9 mouse cellular contexts compared by ENCODE assay signal in the genomic region with DNA sequence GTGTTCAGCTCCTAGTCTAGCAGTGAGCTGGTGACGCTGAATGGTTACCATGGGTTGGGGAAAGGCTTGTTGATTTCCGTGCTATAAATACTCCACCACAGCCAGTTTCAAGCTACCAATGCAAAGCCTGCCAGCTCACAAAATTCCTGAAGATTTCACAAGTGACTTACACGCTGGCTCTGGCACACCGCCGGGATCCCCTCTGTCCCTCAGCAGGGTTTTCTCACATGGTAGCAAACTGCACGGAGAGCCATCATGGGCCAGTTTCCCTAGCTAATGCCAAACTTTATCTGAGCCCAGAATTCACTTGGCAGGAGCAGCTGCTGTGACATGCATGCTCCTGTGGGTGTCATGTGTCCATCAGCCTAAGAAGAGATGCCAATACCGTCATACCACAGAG. TPM values are rescaled to one million over a fixed set of nuclear protein-coding genes. Genes with fewer than 3 reads are reported as not detected.
A peak's percentile ranks its signal among the peaks of the same experiment; 100 is the strongest.
DNase-seq lines count a peak whose midpoint lies in the region; ATAC-seq and TF ChIP-seq lines count a peak whose summit lies in the region.
"Had no signal": no experiment of that assay in that cellular context is flagged by ENCODE, and none has a peak within 500 bp of the region (broad histone marks: within the 10 kb centered on the region; RNA-seq: fewer than 3 reads in every experiment).

No protein-coding gene starts in this region.

- no peak overlapping the region for H3K4me2 ChIP-seq in forebrain, postnatal 0 days (ENCODE audit: low read depth)
- H3K4me2 ChIP-seq in forebrain, embryonic 16.5 days (ENCODE audit: low read length), result no peak overlapping the region
- peak overlapping the region; percentile 37; the same call in 1 of the 2 replicates for H3K4me2 ChIP-seq in heart, embryonic 16.5 days (ENCODE audit: low read depth, low read length)
- no peak overlapping the region for H3K4me2 ChIP-seq in lung, postnatal 0 days (replicated peaks; ENCODE audit: low read depth, low read length)
- no peak overlapping the region for H3K4me2 ChIP-seq in intestine, embryonic 16.5 days (ENCODE audit: low read depth, low read length)

- no peaks in the 10 kb centered on the region for H3K27me3 ChIP-seq in forebrain, postnatal 0 days (ENCODE audit: insufficient read depth, low read length)
- no peaks in the 10 kb centered on the region for H3K27me3 ChIP-seq in forebrain, embryonic 16.5 days (replicated peaks; ENCODE audit: control insufficient read depth, insufficient read depth, low read length)
- no peaks in the 10 kb centered on the region for H3K27me3 ChIP-seq in heart, embryonic 16.5 days (ENCODE audit: control insufficient read depth, insufficient read depth, low read length)
- no peaks in the 10 kb centered on the region for H3K27me3 ChIP-seq in lung, postnatal 0 days (replicated peaks; ENCODE audit: insufficient read depth, low read length)
- H3K27me3 ChIP-seq in intestine, embryonic 16.5 days (replicated peaks; ENCODE audit: control insufficient read depth, insufficient read depth, low read length), result no peaks in the 10 kb centered on the region

- peak; percentile 68 for DNase-seq in forebrain, postnatal 0 days
- peak; percentile 56 for DNase-seq in brain, adult 2 months (ENCODE audit: low read depth, low spot score)
- peak; percentile 65 for DNase-seq in lung, postnatal 0 days (ENCODE audit: low spot score)
- no peak for DNase-seq in kidney, adult 8-10 months
- DNase-seq in testis, postnatal 10 days (ENCODE audit: low spot score), result no peak
- DNase-seq: thymus, postnatal 25 days had no signal

- no peaks in the 10 kb centered on the region for H3K9me3 ChIP-seq in forebrain, postnatal 0 days (ENCODE audit: low read length)
- no peaks in the 10 kb centered on the region for H3K9me3 ChIP-seq in forebrain, embryonic 16.5 days (ENCODE audit: control insufficient read depth, low read length)
- no peaks in the 10 kb centered on the region for H3K9me3 ChIP-seq in heart, embryonic 16.5 days (replicated peaks; ENCODE audit: control insufficient read depth, low read length)
- no peaks in the 10 kb centered on the region for H3K9me3 ChIP-seq in lung, postnatal 0 days (ENCODE audit: low read length)
- H3K9me3 ChIP-seq in intestine, embryonic 16.5 days (ENCODE audit: control insufficient read depth, low read length), result no peaks in the 10 kb centered on the region

- no peak for TF ChIP-seq CTCF in forebrain, postnatal 0 days (IDR thresholded peaks at IDR 0.05; ENCODE audit: low read depth)
- no peak for TF ChIP-seq CTCF in lung, postnatal 0 days (IDR thresholded peaks at IDR 0.05)

- ATAC-seq in forebrain, postnatal 0 days, result peak; percentile 51
- no peak for ATAC-seq in forebrain, embryonic 16.5 days
- peak; percentile 97 for ATAC-seq in heart, embryonic 16.5 days (replicated peaks; ENCODE audit: extremely low read depth, insufficient read depth, low FRiP score)
- ATAC-seq in lung, postnatal 0 days, result peak; percentile 52
- ATAC-seq in intestine, embryonic 16.5 days, result no peak

- no peak overlapping the region for H3K4me3 ChIP-seq in forebrain, postnatal 0 days (ENCODE audit: low read depth, low read length)
- H3K4me3 ChIP-seq in forebrain, embryonic 16.5 days (replicated peaks; ENCODE audit: low read length), result no peak overlapping the region
- no peak overlapping the region for H3K4me3 ChIP-seq in heart, embryonic 16.5 days (ENCODE audit: low read length)
- H3K4me3 ChIP-seq in lung, postnatal 0 days (ENCODE audit: low read depth, low read length), result no peak overlapping the region
- H3K4me3 ChIP-seq in intestine, embryonic 16.5 days (ENCODE audit: low read length), result no peak overlapping the region

- 54% methylated on average over 7 of the region's 7 CpGs for WGBS in forebrain, postnatal 0 days
- WGBS in forebrain, embryonic 16.5 days, result 66% methylated on average over 7 of the region's 7 CpGs
- 25% methylated on average over 7 of the region's 7 CpGs for WGBS in heart, embryonic 16.5 days
- 55% methylated on average over 7 of the region's 7 CpGs for WGBS in lung, postnatal 0 days
- 79% methylated on average over 7 of the region's 7 CpGs for WGBS in intestine, embryonic 16.5 days

- TF ChIP-seq EP300 in lung, postnatal 0 days (IDR thresholded peaks at IDR 0.05), result no peak

- H3K9ac ChIP-seq in forebrain, postnatal 0 days, result no peak overlapping the region
- no peak overlapping the region for H3K9ac ChIP-seq in forebrain, embryonic 16.5 days (replicated peaks; ENCODE audit: low read depth, low read length)
- H3K9ac ChIP-seq in heart, embryonic 16.5 days (ENCODE audit: low read length), result no peak overlapping the region
- H3K9ac ChIP-seq in lung, postnatal 0 days (replicated peaks; ENCODE audit: low read depth), result no peak overlapping the region
- H3K9ac ChIP-seq in intestine, embryonic 16.5 days (ENCODE audit: low read depth, low read length), result no peak overlapping the region

- H3K27ac ChIP-seq in forebrain, postnatal 0 days (ENCODE audit: low read depth, low read length), result no peak overlapping the region
- no peak overlapping the region for H3K27ac ChIP-seq in forebrain, embryonic 16.5 days (ENCODE audit: low read length)
- H3K27ac ChIP-seq in heart, embryonic 16.5 days (ENCODE audit: low read length), result peak overlapping the region; percentile 90
- H3K27ac ChIP-seq in lung, postnatal 0 days (ENCODE audit: low read length), result no peak overlapping the region
- H3K27ac ChIP-seq in intestine, embryonic 16.5 days (ENCODE audit: low read length), result no peak overlapping the region

- H3K36me3 ChIP-seq in forebrain, postnatal 0 days (ENCODE audit: insufficient read depth), result no peaks in the 10 kb centered on the region
- no peaks in the 10 kb centered on the region for H3K36me3 ChIP-seq in forebrain, embryonic 16.5 days (ENCODE audit: control insufficient read depth, insufficient read depth)
- no peaks in the 10 kb centered on the region for H3K36me3 ChIP-seq in heart, embryonic 16.5 days (ENCODE audit: control insufficient read depth, insufficient read depth)
- H3K36me3 ChIP-seq in lung, postnatal 0 days (ENCODE audit: insufficient read depth, low read length), result no peaks in the 10 kb centered on the region
- H3K36me3 ChIP-seq in intestine, embryonic 16.5 days (ENCODE audit: control insufficient read depth, insufficient read depth, low read length), result no peaks in the 10 kb centered on the region

- H3K4me1 ChIP-seq in forebrain, postnatal 0 days (ENCODE audit: insufficient read depth), result no peaks in the 10 kb centered on the region
- no peaks in the 10 kb centered on the region for H3K4me1 ChIP-seq in forebrain, embryonic 16.5 days (replicated peaks; ENCODE audit: control insufficient read depth, insufficient read depth, low read length)
- H3K4me1 ChIP-seq in heart, embryonic 16.5 days (ENCODE audit: control insufficient read depth, insufficient read depth, low read length), result peaks cover 11% of the 10 kb centered on the region
- no peaks in the 10 kb centered on the region for H3K4me1 ChIP-seq in lung, postnatal 0 days (ENCODE audit: insufficient read depth, low read depth, low read length)
- H3K4me1 ChIP-seq in intestine, embryonic 16.5 days (ENCODE audit: control insufficient read depth, insufficient read depth, low read length), result no peaks in the 10 kb centered on the region

RNA-seq across cellular contexts. Expression of a gene that starts 36.4 kb away (rescaled TPM):
- 0.14 and 0.15 TPM in 2 replicates for total RNA-seq in forebrain, postnatal 0 days (2014; rRNA removed)
- 0.21 and 0.23 TPM in 2 replicates for polyA plus RNA-seq in forebrain, postnatal 0 days (2015; fragmentation: Nextera tagmentation; extraction: Ambion mirVana)
- polyA plus RNA-seq in forebrain, embryonic 16.5 days (2015; fragmentation: Nextera tagmentation; extraction: Ambion mirVana), result not detected in 2 replicates
- 1.0 and 4.0 TPM in 2 replicates for polyA plus RNA-seq in heart, embryonic 16.5 days (2015; fragmentation: Nextera tagmentation; extraction: Ambion mirVana)
- polyA plus RNA-seq in lung, postnatal 0 days (2015; fragmentation: Nextera tagmentation; extraction: Ambion mirVana), result 0.20 and 0.43 TPM in 2 replicates
- polyA plus RNA-seq in intestine, embryonic 16.5 days (2015; fragmentation: Nextera tagmentation; extraction: Ambion mirVana), result 0.23 and 0.24 TPM in 2 replicates

RNA-seq across cellular contexts. Expression of a gene that starts 41.5 kb away (rescaled TPM):
- not detected in 2 replicates for total RNA-seq in forebrain, postnatal 0 days (2014; rRNA removed)
- not detected in 2 replicates for polyA plus RNA-seq in forebrain, postnatal 0 days (2015; fragmentation: Nextera tagmentation; extraction: Ambion mirVana)
- polyA plus RNA-seq in forebrain, embryonic 16.5 days (2015; fragmentation: Nextera tagmentation; extraction: Ambion mirVana), result 0.25 TPM in 1 of 2 replicates, not detected in the other
- 0.42 and 0.62 TPM in 2 replicates for polyA plus RNA-seq in heart, embryonic 16.5 days (2015; fragmentation: Nextera tagmentation; extraction: Ambion mirVana)
- polyA plus RNA-seq in lung, postnatal 0 days (2015; fragmentation: Nextera tagmentation; extraction: Ambion mirVana), result 0.10 and 0.21 TPM in 2 replicates
- polyA plus RNA-seq in intestine, embryonic 16.5 days (2015; fragmentation: Nextera tagmentation; extraction: Ambion mirVana), result 0.92 and 1.0 TPM in 2 replicates

Comparison
In these comparisons a context has a peak if more than half of its experiments do, and no peak if none do; other contexts are left out.
1. ATAC-seq: peak in forebrain, postnatal 0 days (single experiment), heart, embryonic 16.5 days (single experiment) and lung, postnatal 0 days (single experiment); none in forebrain, embryonic 16.5 days (single experiment) and intestine, embryonic 16.5 days (single experiment).
2. DNase-seq: peak in forebrain, postnatal 0 days (single experiment), brain, adult 2 months (single experiment) and lung, postnatal 0 days (single experiment); none in kidney, adult 8-10 months (0 of 2) and testis, postnatal 10 days (single experiment).